Comparison of ENCODE assay signal across 9 mouse cellular contexts in the genomic region with DNA sequence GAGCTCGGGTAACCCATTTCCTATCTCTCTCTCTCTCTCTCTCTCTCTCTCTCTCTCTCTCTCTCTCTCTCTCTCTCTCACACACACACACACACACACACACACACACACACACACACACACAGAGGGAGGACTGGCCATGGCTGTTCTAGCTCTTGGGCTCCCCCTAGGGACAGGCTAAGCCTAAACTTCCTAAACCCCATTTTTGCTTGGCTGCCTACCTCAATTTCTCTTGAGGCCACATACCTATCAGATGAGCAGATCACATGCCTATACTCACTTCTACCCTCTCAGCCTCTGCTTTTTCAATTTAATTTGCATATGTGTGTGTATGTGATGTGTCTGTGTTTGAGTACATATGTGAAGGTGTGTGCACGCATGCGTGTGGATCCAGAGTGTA.
DNase-seq lines count a peak whose midpoint lies in the region; ATAC-seq and TF ChIP-seq lines count a peak whose summit lies in the region.
"Had no signal": no experiment of that assay in that cellular context is flagged by ENCODE, and none has a peak within 500 bp of the region (broad histone marks: within the 10 kb centered on the region; RNA-seq: fewer than 3 reads in every experiment).

No protein-coding gene starts in this region.

- no peak for TF ChIP-seq POLR2A in cerebellum, adult 2 months (IDR thresholded peaks at IDR 0.05; ENCODE audit: borderline replicate concordance, insufficient read depth, low read length)

- DNase-seq in cerebellum, adult 2 months: no peak
- peak; percentile 62 for DNase-seq in lung, embryonic 14.5 days
- no peak for DNase-seq in lung, adult 18-20 months
- peak; percentile 71 to 87 for DNase-seq in spleen, postnatal 4 days (ENCODE audit: low spot score in 2 of 2)
- DNase-seq in layer of hippocampus, adult 8-10 months (ENCODE audit: low spot score in 2 of 2): no peak

- TF ChIP-seq CTCF in cerebellum, adult 2 months (IDR thresholded peaks at IDR 0.05; ENCODE audit: borderline replicate concordance, insufficient read depth, low read depth, low read length): peak; percentile 51
- peak; percentile 68 for TF ChIP-seq CTCF in lung, embryonic 14.5 days (IDR thresholded peaks at IDR 0.05; ENCODE audit: low read depth)

- H3K9ac ChIP-seq in lung, embryonic 14.5 days: no peak overlapping the region

- no peak overlapping the region for H3K27ac ChIP-seq in cerebellum, adult 2 months (ENCODE audit: insufficient read depth, low read length)
- no peak overlapping the region for H3K27ac ChIP-seq in lung, embryonic 14.5 days (ENCODE audit: low read depth)
- H3K27ac ChIP-seq: macrophage had no signal

- peaks cover 4% of the 10 kb centered on the region; the same call in 1 of the 2 replicates for H3K4me1 ChIP-seq in cerebellum, adult 2 months (ENCODE audit: control insufficient read depth, insufficient read depth, low read length)
- H3K4me1 ChIP-seq in lung, embryonic 14.5 days (ENCODE audit: insufficient read depth): peaks cover 7% of the 10 kb centered on the region

- no peaks in the 10 kb centered on the region for H3K36me3 ChIP-seq in lung, embryonic 14.5 days (ENCODE audit: insufficient read depth)

- H3K4me3 ChIP-seq in cerebellum, adult 2 months (replicated peaks; ENCODE audit: insufficient read depth, low read depth, low read length): no peak overlapping the region
- H3K4me3 ChIP-seq in lung, embryonic 14.5 days (ENCODE audit: low read depth, low read length): no peak overlapping the region

- no peak for ATAC-seq in cerebellum, adult (ENCODE audit: insufficient number of reproducible peaks, low FRiP score, low TSS enrichment)
- no peak for ATAC-seq in lung, embryonic 14.5 days (ENCODE audit: insufficient read depth)
- 0 out of 2 replicates have a peak, but pooled peaks have one; percentile 33 for ATAC-seq in erythroid progenitor cell, adult 5-6 weeks (replicated peaks; ENCODE audit: low FRiP score, poor library complexity, severe bottlenecking)
- ATAC-seq in frontal cortex, adult (ENCODE audit: low TSS enrichment): no peak

- no peaks in the 10 kb centered on the region for H3K27me3 ChIP-seq in cerebellum, adult 2 months (ENCODE audit: control insufficient read depth, insufficient read depth, low read length)
- H3K27me3 ChIP-seq in lung, embryonic 14.5 days (ENCODE audit: insufficient read depth, low read length): no peaks in the 10 kb centered on the region

- no peak overlapping the region for H3K4me2 ChIP-seq in lung, embryonic 14.5 days

- WGBS in cerebellum, adult 2 months: 90% methylated on average over 3 of the region's 3 CpGs
- 85% methylated on average over 3 of the region's 3 CpGs for WGBS in lung, embryonic 14.5 days

- H3K9me3 ChIP-seq in lung, embryonic 14.5 days (ENCODE audit: low read depth, low read length): no peaks in the 10 kb centered on the region

Comparison
In these comparisons a context has a peak if more than half of its experiments do, and no peak if none do; other contexts are left out.
1. DNase-seq: peak in lung, embryonic 14.5 days (single experiment) and spleen, postnatal 4 days (2 of 2); none in cerebellum, adult 2 months (0 of 2), lung, adult 18-20 months (0 of 2) and layer of hippocampus, adult 8-10 months (0 of 2).